Mouse (Mus musculus) liver, embryonic 14.5 days (tissue): ENCODE results near the gene Fcnb. TPM values are rescaled to one million over a fixed set of nuclear protein-coding genes. Genes with fewer than 3 reads are reported as not detected.

Experiments
- ATAC-seq: fragments of 200-750 bp; cut with Nextera tagmentation; 2 replicates; pipeline ENCODE4 v1.8.0; 2017; ENCODE audit warnings: moderate number of reproducible peaks, mild to moderate bottlenecking, moderate library complexity; ENCODE audit not compliant: insufficient read depth
- DNase-seq, 3 experiments: peaks; one replicate each; pipeline ENCODE4 v3.0.0-alpha.2; 2012 to 2013; ENCODE audit warnings: low read depth in 3 of 3, low spot score in 3 of 3
- H3K27ac ChIP-seq: fragments of 300-500 bp; sonication (generic); 2 replicates; pipeline ENCODE4 v1.5.1; 2014; ENCODE audit warnings: moderate library complexity, mild to moderate bottlenecking, control low read depth, inconsistent platforms
- H3K27me3 ChIP-seq: fragments of 300-500 bp; sonication (generic); 2 replicates; pipeline ENCODE4 v1.6.1; 2014; ENCODE audit warnings: mild to moderate bottlenecking, low read length, moderate library complexity; ENCODE audit not compliant: control insufficient read depth, insufficient read depth
- H3K36me3 ChIP-seq: fragments of 300-500 bp; sonication (generic); replicated peaks from 2 replicates; pipeline ENCODE4 v1.6.1; 2014; ENCODE audit warnings: low read depth; ENCODE audit not compliant: control insufficient read depth, insufficient read depth
- H3K4me1 ChIP-seq, 2 experiments: fragments of 200-500 bp in 1 of 2; fragments of 300-500 bp in 1 of 2; sonication (generic) in 1 of 2; replicated peaks; 2 replicates each; pipeline ENCODE4 v1.6.1; 2012 to 2014; ENCODE audit warnings: antibody characterized with exemption in 1 of 2, inconsistent platforms in 1 of 2, low read length in 1 of 2; ENCODE audit not compliant: control insufficient read depth in 2 of 2, insufficient read depth in 2 of 2
- H3K4me2 ChIP-seq: fragments of 300-500 bp; sonication (generic); 2 replicates; pipeline ENCODE4 v1.6.1; 2014; ENCODE audit warnings: low read depth, mild to moderate bottlenecking, control low read depth, moderate library complexity
- H3K4me3 ChIP-seq, 2 experiments: fragments of 200-500 bp in 1 of 2; fragments of 300-500 bp in 1 of 2; sonication (generic) in 1 of 2; 2 replicates each; pipeline ENCODE4 v1.5.1; 2012 to 2014; ENCODE audit warnings: low read depth in 2 of 2, low read length in 2 of 2, mild to moderate bottlenecking in 2 of 2, control low read depth in 1 of 2, inconsistent platforms in 1 of 2, moderate library complexity in 1 of 2; ENCODE audit not compliant: insufficient read depth in 1 of 2
- H3K9ac ChIP-seq: fragments of 300-500 bp; sonication (generic); replicated peaks from 2 replicates; pipeline ENCODE4 v1.6.1; 2014; ENCODE audit warnings: mild to moderate bottlenecking, control low read depth, moderate library complexity
- H3K9me3 ChIP-seq: fragments of 300-500 bp; sonication (generic); 2 replicates; pipeline ENCODE4 v1.6.1; 2016; ENCODE audit warnings: low read length, mixed read lengths; ENCODE audit not compliant: control insufficient read depth
- CTCF ChIP-seq: IDR thresholded peaks from 2 replicates; pipeline ENCODE4 v1.5.1; 2016; ENCODE audit warnings: antibody characterized with exemption, low read depth, control low read depth
- EP300 ChIP-seq: IDR thresholded peaks from 2 replicates; pipeline ENCODE4 v1.6.1; 2016; ENCODE audit warnings: antibody characterized with exemption, low read depth
- WGBS: fragments of 180-500 bp; shearing (Covaris S2); extraction: QIAGEN DNeasy Blood & Tissue Kit; methylation state at CpG from one replicate; pipeline ENCODE4 v1.1.7; 2014; ENCODE audit not compliant: insufficient replicate concordance; 5-methylcytosine and 5-hydroxymethylcytosine counted together
- polyA plus RNA-seq, 2 experiments: library from polyadenylated mRNA; depleted of rRNA in 1 of 2; stranded (reverse) in 1 of 2; unstranded in 1 of 2; fragments of >200 nt; fragmentation: Nextera tagmentation in 1 of 2; extraction: Ambion mirVana in 1 of 2; gene quantifications; 2 replicates each; pipeline versions ENCODE4 v1.2.1 to v1.2.3; 2012 to 2014

Gene Fcnb
- polyA plus RNA-seq, 2 experiments = 14.6 to 29.9 TPM

DNA sequence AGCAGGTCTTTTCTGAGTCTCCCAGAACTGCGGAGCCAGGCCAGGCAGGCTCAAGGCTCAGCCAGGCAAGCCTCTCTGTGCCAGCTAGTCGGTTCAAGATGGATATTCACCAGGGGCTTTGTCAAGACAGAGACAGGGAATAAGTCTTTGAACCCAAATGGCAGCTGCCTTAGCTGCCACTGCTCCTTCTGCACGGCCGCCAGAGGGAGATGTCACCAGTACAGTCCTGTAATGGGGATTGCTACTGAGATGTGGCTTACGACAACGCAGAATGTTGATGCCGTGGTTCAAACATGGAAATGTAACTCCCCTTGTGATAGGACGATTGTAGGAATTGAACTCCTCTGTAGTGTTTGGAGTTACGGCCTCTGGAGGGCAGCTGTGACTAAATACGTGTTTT lies 1.4 kb upstream of the Fcnb start:
- 76% methylated on average over 10 of the region's 10 CpGs for WGBS
- Histone ChIP-seq H3K4me3 (no peak overlapping the region), H3K4me2 (no peak overlapping the region), H3K27ac (no peak overlapping the region), H3K27me3 (no peaks in the 10 kb centered on the region), H3K9me3 (no peaks in the 10 kb centered on the region), H3K4me1 (peaks cover 0 to 4% of the 10 kb centered on the region in 2 experiments; a peak in 2 of 4 replicates), H3K36me3 (no peaks in the 10 kb centered on the region), H3K9ac (no peak overlapping the region)
- ATAC-seq (no peak), DNase-seq (no peak)
- TF ChIP-seq EP300 = no peak
- peak; percentile 59 for TF ChIP-seq CTCF

DNA sequence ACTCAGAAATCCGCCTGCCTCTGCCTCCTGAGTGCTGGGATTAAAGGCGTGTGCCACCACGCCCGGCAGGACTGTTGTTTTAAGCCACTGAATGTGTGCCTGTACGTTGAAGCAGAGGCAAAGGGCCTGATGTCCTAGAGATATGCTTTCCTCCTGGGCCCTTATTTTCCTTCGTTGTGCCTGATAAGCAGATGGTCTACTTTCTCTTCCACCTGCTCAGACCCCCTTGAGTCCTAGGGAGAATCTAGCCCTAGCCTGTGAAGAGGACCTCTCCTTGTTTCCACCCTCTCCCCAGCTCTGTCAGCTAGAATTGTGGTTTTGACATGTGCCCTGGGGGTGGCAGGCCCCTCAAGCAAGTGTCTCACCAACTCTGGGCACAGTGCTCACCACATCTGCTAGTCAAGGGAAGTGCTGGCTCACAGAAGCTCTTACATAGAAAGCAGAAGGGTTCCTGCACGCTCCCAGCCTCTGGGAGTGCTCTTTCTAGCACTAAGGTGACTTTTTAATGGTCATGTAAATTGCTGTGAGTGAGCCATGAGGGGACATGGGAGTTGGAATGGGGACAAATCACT lies 9.0 kb downstream of the Fcnb start:
- peak overlapping the region; percentile 34 for H3K27ac ChIP-seq
- ATAC-seq = peak; percentile 77

DNA sequence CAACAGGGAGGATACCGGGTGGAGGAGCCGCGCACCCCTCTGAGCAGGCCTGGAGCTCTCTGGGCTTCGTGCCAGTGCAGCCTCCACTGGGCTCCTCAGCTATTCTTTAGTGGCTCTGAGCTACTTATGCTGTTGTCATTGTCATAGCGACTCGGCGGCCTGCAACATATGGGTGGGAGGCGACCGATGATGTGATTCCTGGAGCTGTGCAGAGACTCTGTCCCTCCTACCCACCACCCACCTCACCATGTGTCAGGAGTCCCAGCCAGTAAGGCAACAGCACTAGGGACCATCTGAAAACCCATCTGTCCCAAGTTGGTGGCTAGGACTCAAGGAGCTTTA lies 16.2 kb downstream of the Fcnb start:
- peaks cover 51 to 61% of the 10 kb centered on the region in 2 experiments for H3K4me1 ChIP-seq
- peak overlapping the region; percentile 34; the same call in 1 of the 2 replicates for H3K9ac ChIP-seq
- DNase-seq (no peak), ATAC-seq (peak; percentile 16; the same call in 1 of the 2 replicates)
- no peaks in the 10 kb centered on the region for H3K27me3 ChIP-seq
- H3K4me2 ChIP-seq = no peak overlapping the region
- no peaks in the 10 kb centered on the region for H3K36me3 ChIP-seq
- no peak for TF ChIP-seq CTCF
- no peak for TF ChIP-seq EP300
- H3K27ac ChIP-seq = peak overlapping the region; percentile 98
- 78% methylated on average over 9 of the region's 9 CpGs for WGBS
- H3K9me3 ChIP-seq = no peaks in the 10 kb centered on the region
- H3K4me3 ChIP-seq = no peak overlapping the region

More for the DNA sequence above, 9.0 kb downstream of the Fcnb start:
- no peaks in the 10 kb centered on the region; the same call in 1 of the 2 replicates for H3K9me3 ChIP-seq
- peak in 2 of 3 experiments; percentile 30 to 41 for DNase-seq
- peaks cover 6 to 30% of the 10 kb centered on the region in 2 experiments for H3K4me1 ChIP-seq
- no peaks in the 10 kb centered on the region for H3K27me3 ChIP-seq
- H3K9ac ChIP-seq = no peak overlapping the region
- TF ChIP-seq CTCF = no peak
- peak; percentile 73 for TF ChIP-seq EP300
- 23% methylated on average over 7 of the region's 7 CpGs for WGBS
- no peak overlapping the region for H3K4me3 ChIP-seq
- H3K4me2 ChIP-seq = no peak overlapping the region
- no peaks in the 10 kb centered on the region for H3K36me3 ChIP-seq

DNA sequence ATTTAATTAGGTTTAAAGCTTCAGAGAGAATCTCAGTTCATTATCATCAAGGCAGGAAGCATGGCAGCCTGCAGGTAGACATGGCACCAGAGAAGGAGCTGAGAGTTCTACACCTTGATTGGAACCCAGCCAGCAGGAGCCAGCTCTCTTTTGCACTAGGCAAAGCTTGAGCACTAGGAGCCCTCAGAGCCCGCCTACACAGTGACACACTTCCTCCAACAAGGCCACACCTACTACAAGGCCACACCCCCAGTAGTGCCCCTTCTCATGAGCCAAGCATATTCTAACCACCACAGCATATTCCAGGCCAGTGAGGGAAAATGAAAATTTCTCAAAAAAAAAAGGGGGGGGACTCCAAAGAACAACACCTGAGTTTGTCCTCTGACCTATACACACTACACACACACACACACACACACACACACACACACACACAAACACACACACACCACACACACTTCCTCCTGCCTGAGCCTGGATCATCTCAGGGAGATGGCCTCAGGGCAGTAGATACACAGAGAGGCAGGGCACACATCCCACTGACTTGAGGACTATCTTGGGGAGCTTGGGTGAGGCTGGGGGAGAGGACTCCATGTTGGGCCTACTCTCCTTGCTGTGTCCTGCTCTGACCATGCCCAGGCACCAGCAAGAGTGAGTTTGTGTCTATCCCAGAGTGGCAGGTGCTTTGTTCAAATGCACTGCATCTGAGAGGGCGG lies 16.7 kb downstream of the Fcnb start:
- peak; percentile 52 to 68 (median 62) for DNase-seq
- H3K4me3 ChIP-seq = no peak overlapping the region
- H3K9me3 ChIP-seq = no peaks in the 10 kb centered on the region
- peak overlapping the region; percentile 98 for H3K27ac ChIP-seq
- peak; percentile 63 for ATAC-seq
- no peaks in the 10 kb centered on the region for H3K36me3 ChIP-seq
- H3K9ac ChIP-seq = peak overlapping the region; percentile 34; the same call in 1 of the 2 replicates
- peaks cover 56 to 66% of the 10 kb centered on the region in 2 experiments for H3K4me1 ChIP-seq
- TF ChIP-seq EP300 (0 out of 2 replicates have a peak, but pooled peaks have one; percentile 5), CTCF (no peak)
- WGBS = 68% methylated on average over 2 of the region's 2 CpGs
- H3K4me2 ChIP-seq = no peak overlapping the region
- H3K27me3 ChIP-seq = no peaks in the 10 kb centered on the region

DNA sequence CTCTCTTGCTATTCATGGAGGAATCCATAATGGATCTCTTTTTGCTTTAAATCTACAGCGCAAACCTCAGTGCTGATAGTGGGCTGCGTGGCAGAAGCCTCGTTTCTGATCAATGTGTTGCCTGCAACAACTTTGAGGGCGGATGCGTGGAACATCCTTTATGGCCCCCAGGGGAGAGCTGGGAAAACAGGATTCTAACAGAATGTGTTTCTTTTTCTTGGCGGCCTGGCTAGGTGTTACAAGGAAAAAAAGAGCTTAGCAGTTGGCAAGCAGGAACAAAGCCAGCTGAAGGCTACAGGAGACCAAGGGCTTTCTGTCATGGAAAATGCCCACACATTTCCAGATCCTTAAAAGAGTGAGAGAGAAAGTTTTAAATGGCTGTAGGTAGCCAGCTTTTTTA lies 17.5 kb downstream of the Fcnb start:
- WGBS = 80% methylated on average over 6 of the region's 6 CpGs
- Histone ChIP-seq H3K9me3 (no peaks in the 10 kb centered on the region), H3K4me1 (peaks cover 62 to 70% of the 10 kb centered on the region in 2 experiments), H3K36me3 (no peaks in the 10 kb centered on the region), H3K4me2 (no peak overlapping the region), H3K4me3 (no peak overlapping the region), H3K27me3 (no peaks in the 10 kb centered on the region), H3K27ac (peak overlapping the region; percentile 98), H3K9ac (no peak overlapping the region; the same call in 1 of the 2 replicates)
- no peak for DNase-seq
- ATAC-seq = no peak
- TF ChIP-seq EP300 (no peak), CTCF (no peak)
